Mouse (Mus musculus): ENCODE data around the gene Cpvl.
A peak's percentile ranks its signal among the peaks of the same experiment; 100 is the strongest.

Cpvl gene

GRCm38 (mm10) chr6:53937143-53938134 is 41.0 kb downstream of the Cpvl start:
- DNase-seq (ENCODE audit: low spot score in 2 of 2) = no peak

GRCm38 (mm10) chr6:53931605-53932004 is 46.9 kb downstream of the Cpvl start:
- DNase-seq (ENCODE audit: low spot score in 2 of 2) = no peak

GRCm38 (mm10) chr6:53929858-53930257 is 48.6 kb downstream of the Cpvl start:
- no peak for DNase-seq (ENCODE audit: low spot score in 2 of 2)

GRCm38 (mm10) chr6:53926197-53926596 is 52.3 kb downstream of the Cpvl start:
- no peak for DNase-seq (ENCODE audit: low spot score in 2 of 2)

GRCm38 (mm10) chr6:53925192-53925591 is 53.3 kb downstream of the Cpvl start:
- no peak for DNase-seq (ENCODE audit: low spot score in 2 of 2)

- DNase-seq (ENCODE audit: low spot score in 2 of 2) = no peak
These were observed 58.4 kb downstream of the Cpvl start for GRCm38 (mm10) chr6:53920041-53920440.

- no peak for DNase-seq (ENCODE audit: low spot score in 2 of 2)
These were observed 61.4 kb downstream of the Cpvl start for GRCm38 (mm10) chr6:53917026-53917558.

GRCm38 (mm10) chr6:53915347-53915746 is 63.1 kb downstream of the Cpvl start:
- no peak for DNase-seq (ENCODE audit: low spot score in 2 of 2)

- no peak for DNase-seq (ENCODE audit: low spot score in 2 of 2)
These were observed 65.3 kb downstream of the Cpvl start for GRCm38 (mm10) chr6:53913151-53913550.

GRCm38 (mm10) chr6:53912112-53912782 is 66.2 kb downstream of the Cpvl start:
- no peak for DNase-seq (ENCODE audit: low spot score in 2 of 2)

- DNase-seq (ENCODE audit: low spot score in 2 of 2) = no peak
These were observed 68.5 kb downstream of the Cpvl start for GRCm38 (mm10) chr6:53909986-53910385.

GRCm38 (mm10) chr6:53909446-53909845 is 69.0 kb downstream of the Cpvl start:
- no peak for DNase-seq (ENCODE audit: low spot score in 2 of 2)

- no peak for DNase-seq (ENCODE audit: low spot score in 2 of 2)
These were observed 71.6 kb downstream of the Cpvl start for GRCm38 (mm10) chr6:53906871-53907270.

GRCm38 (mm10) chr6:53906051-53906462 is 72.4 kb downstream of the Cpvl start:
- DNase-seq (ENCODE audit: low spot score in 2 of 2) = no peak

GRCm38 (mm10) chr6:53905576-53905975 is 72.9 kb downstream of the Cpvl start:
- DNase-seq (ENCODE audit: low spot score in 2 of 2) = no peak

GRCm38 (mm10) chr6:53904703-53905395 is 73.6 kb downstream of the Cpvl start:
- no peak for DNase-seq (ENCODE audit: low spot score in 2 of 2)

- no peak for DNase-seq (ENCODE audit: low spot score in 2 of 2)
These were observed 74.3 kb downstream of the Cpvl start for GRCm38 (mm10) chr6:53904186-53904585.

- DNase-seq (ENCODE audit: low spot score in 2 of 2) = no peak
These were observed 76.7 kb downstream of the Cpvl start for GRCm38 (mm10) chr6:53901741-53902140.

- DNase-seq (ENCODE audit: low spot score in 2 of 2) = no peak
These were observed 80.5 kb downstream of the Cpvl start for GRCm38 (mm10) chr6:53897872-53898464.

GRCm38 (mm10) chr6:53897126-53897525 is 81.3 kb downstream of the Cpvl start:
- DNase-seq (ENCODE audit: low spot score in 2 of 2) = peak in 1 of 2 experiments; percentile 43

- DNase-seq (ENCODE audit: low spot score in 2 of 2) = no peak
These were observed 84.7 kb downstream of the Cpvl start for GRCm38 (mm10) chr6:53893731-53894130.
